Mouse (Mus musculus) heart, embryonic 15.5 days (tissue): Measurements from ENCODE around the gene Mrpl42. TPM values are rescaled to one million over a fixed set of nuclear protein-coding genes. Genes with fewer than 3 reads are reported as not detected.

Experiments used
- ATAC-seq: fragments of 200-750 bp; cut with Nextera tagmentation; replicated peaks from 2 replicates; pipeline ENCODE4 v1.8.0; 2017; ENCODE audit warnings: low read depth, moderate TSS enrichment; ENCODE audit not compliant: insufficient number of reproducible peaks, insufficient read depth, low FRiP score
- H3K27ac ChIP-seq: fragments of 300-500 bp; sonication (generic); 2 replicates; pipeline ENCODE4 v1.5.1; 2015; ENCODE audit warnings: mild to moderate bottlenecking, inconsistent platforms
- H3K27me3 ChIP-seq: fragments of 300-500 bp; sonication (generic); 2 replicates; pipeline ENCODE4 v1.6.1; 2015; ENCODE audit warnings: inconsistent platforms
- H3K36me3 ChIP-seq: fragments of 300-500 bp; sonication (generic); 2 replicates; pipeline ENCODE4 v1.6.1; 2015; ENCODE audit warnings: mild to moderate bottlenecking, inconsistent platforms
- H3K4me1 ChIP-seq: fragments of 300-500 bp; sonication (generic); replicated peaks from 2 replicates; pipeline ENCODE4 v1.6.1; 2015; ENCODE audit warnings: inconsistent platforms
- H3K4me2 ChIP-seq: fragments of 300-500 bp; sonication (generic); 2 replicates; pipeline ENCODE4 v1.6.1; 2015; ENCODE audit warnings: inconsistent platforms, mild to moderate bottlenecking, moderate library complexity
- H3K4me3 ChIP-seq: fragments of 300-500 bp; sonication (generic); 2 replicates; pipeline ENCODE4 v1.5.1; 2015; ENCODE audit warnings: mild to moderate bottlenecking, inconsistent platforms
- H3K9ac ChIP-seq: fragments of 300-500 bp; sonication (generic); 2 replicates; pipeline ENCODE4 v1.6.1; 2015; ENCODE audit warnings: mild to moderate bottlenecking, inconsistent platforms
- H3K9me3 ChIP-seq: fragments of 300-500 bp; sonication (generic); replicated peaks from 2 replicates; pipeline ENCODE4 v1.6.1; 2016; ENCODE audit warnings: inconsistent platforms
- WGBS: fragments of 180-500 bp; shearing (Covaris S2); methylation state at CpG from one replicate; pipeline ENCODE4 v1.1.7; 2015; ENCODE audit warnings: mixed read lengths; 5-methylcytosine and 5-hydroxymethylcytosine counted together
- polyA plus RNA-seq: library from polyadenylated mRNA; unstranded; fragments of >200 nt; fragmentation: Nextera tagmentation; extraction: Ambion mirVana; gene quantifications from 2 replicates; pipeline ENCODE4 v1.2.1, GENCODE M21; 2015

Mrpl42 gene
- polyA plus RNA-seq, 1 experiment from 2014 or later = 664 TPM

- peak within 1 kb of the TSS; percentile 94 for H3K4me3 ChIP-seq
- under 1% methylated on average over 78 of the region's 81 CpGs for WGBS
- H3K27me3 ChIP-seq = no peaks in the 10 kb centered on the region
- H3K4me1 ChIP-seq = peaks cover 10% of the 10 kb centered on the region
- H3K27ac ChIP-seq = peak within 1 kb of the TSS; percentile 99
- peak; percentile 96 for ATAC-seq
- peak within 1 kb of the TSS; percentile 67 for H3K4me2 ChIP-seq
- no peaks in the 10 kb centered on the region for H3K36me3 ChIP-seq
- no peaks in the 10 kb centered on the region for H3K9me3 ChIP-seq
- H3K9ac ChIP-seq = peak within 1 kb of the TSS; percentile 95
These were observed 13.0 kb upstream of the Mrpl42 start, which contains the start of gene Ube2n for GRCm38 (mm10) chr10:95514656-95515292. TSS of gene Ube2n (plus strand) at chr10:95515145.

- WGBS = 33% methylated on average over 15 of the region's 15 CpGs
- H3K27me3 ChIP-seq = no peaks in the 10 kb centered on the region
- H3K9ac ChIP-seq = peak overlapping the region; percentile 95
- peak overlapping the region; percentile 99 for H3K27ac ChIP-seq
- peaks cover 10% of the 10 kb centered on the region for H3K4me1 ChIP-seq
- ATAC-seq = no peak
- peak overlapping the region; percentile 94 for H3K4me3 ChIP-seq
- peak overlapping the region; percentile 62 for H3K4me2 ChIP-seq
- no peaks in the 10 kb centered on the region for H3K9me3 ChIP-seq
- H3K36me3 ChIP-seq = no peaks in the 10 kb centered on the region
These were observed 12.2 kb upstream of the Mrpl42 start for GRCm38 (mm10) chr10:95513768-95514556.

DNA sequence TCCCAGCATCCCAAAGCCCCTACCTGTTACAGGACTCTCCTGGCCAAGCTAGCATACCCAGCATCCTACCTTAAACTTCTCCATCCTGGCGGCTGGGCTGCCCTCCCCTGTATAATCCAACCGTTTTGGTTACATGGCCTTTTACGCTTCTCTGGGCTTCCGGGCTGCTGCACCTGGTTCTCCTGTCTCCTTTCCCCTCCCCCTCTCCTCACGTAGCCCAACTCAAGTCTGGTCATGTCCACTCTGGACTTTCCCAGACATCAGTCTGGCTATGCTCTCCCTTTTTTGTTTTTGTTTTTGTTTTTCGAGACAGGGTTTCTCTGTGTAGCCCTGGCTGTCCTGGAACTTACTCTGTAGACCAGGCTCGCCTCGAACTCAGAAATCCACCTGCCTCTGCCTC is 10.9 kb upstream of the Mrpl42 start:
- Histone ChIP-seq H3K9ac (no peak overlapping the region), H3K27me3 (no peaks in the 10 kb centered on the region), H3K27ac (no peak overlapping the region), H3K9me3 (no peaks in the 10 kb centered on the region), H3K36me3 (no peaks in the 10 kb centered on the region), H3K4me2 (no peak overlapping the region), H3K4me1 (peaks cover 10% of the 10 kb centered on the region), H3K4me3 (no peak overlapping the region)
- 81% methylated on average over 8 of the region's 8 CpGs for WGBS
- ATAC-seq = no peak

DNA sequence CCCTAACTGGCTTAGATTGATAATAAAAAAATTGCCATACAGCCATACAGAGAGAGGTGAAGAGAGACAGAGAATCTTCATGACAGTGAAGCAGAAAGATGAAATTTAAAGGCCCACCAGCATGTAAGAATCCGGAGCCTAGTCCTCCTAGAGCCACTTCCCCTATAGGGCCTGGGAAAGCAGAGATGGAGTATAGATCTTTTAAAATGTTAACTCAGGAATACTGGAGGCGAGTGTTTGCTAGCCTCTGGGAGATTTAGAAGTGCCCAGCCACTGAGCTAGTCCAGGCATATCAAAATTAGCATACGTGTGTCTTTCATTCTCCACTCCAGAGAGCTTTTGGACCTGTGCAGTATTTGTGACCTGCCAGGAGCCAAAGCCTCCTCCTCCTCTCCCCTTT is 7.5 kb upstream of the Mrpl42 start:
- Histone ChIP-seq H3K36me3 (no peaks in the 10 kb centered on the region), H3K4me2 (no peak overlapping the region), H3K9ac (no peak overlapping the region), H3K27ac (no peak overlapping the region), H3K9me3 (no peaks in the 10 kb centered on the region), H3K27me3 (no peaks in the 10 kb centered on the region), H3K4me3 (no peak overlapping the region), H3K4me1 (peaks cover 5% of the 10 kb centered on the region; the same call in 1 of the 2 replicates)
- 70% methylated on average over 3 of the region's 3 CpGs for WGBS
- ATAC-seq = no peak

GRCm38 (mm10) chr10:95508793-95509192 is 7.1 kb upstream of the Mrpl42 start:
- H3K4me2 ChIP-seq = no peak overlapping the region
- H3K36me3 ChIP-seq = no peaks in the 10 kb centered on the region
- ATAC-seq = no peak
- H3K4me1 ChIP-seq = peaks cover under 1% of the 10 kb centered on the region; the same call in 1 of the 2 replicates
- no peak overlapping the region for H3K4me3 ChIP-seq
- no peaks in the 10 kb centered on the region for H3K9me3 ChIP-seq
- WGBS = 71% methylated on average over 6 of the region's 6 CpGs
- no peaks in the 10 kb centered on the region for H3K27me3 ChIP-seq
- no peak overlapping the region for H3K9ac ChIP-seq
- no peak overlapping the region for H3K27ac ChIP-seq

- H3K27ac ChIP-seq = no peak overlapping the region
- ATAC-seq = no peak
- WGBS = 79% methylated on average over 8 of the region's 8 CpGs
- H3K27me3 ChIP-seq = no peaks in the 10 kb centered on the region
- no peaks in the 10 kb centered on the region for H3K36me3 ChIP-seq
- no peaks in the 10 kb centered on the region for H3K4me1 ChIP-seq
- no peak overlapping the region for H3K4me2 ChIP-seq
- H3K9me3 ChIP-seq = no peaks in the 10 kb centered on the region
- H3K4me3 ChIP-seq = no peak overlapping the region
- no peak overlapping the region for H3K9ac ChIP-seq
These were observed 6.4 kb upstream of the Mrpl42 start for GRCm38 (mm10) chr10:95508126-95508525.

GRCm38 (mm10) chr10:95504341-95504740 is 2.6 kb upstream of the Mrpl42 start:
- Histone ChIP-seq H3K36me3 (no peaks in the 10 kb centered on the region), H3K9me3 (no peaks in the 10 kb centered on the region), H3K27ac (no peak overlapping the region), H3K4me2 (no peak overlapping the region), H3K27me3 (no peaks in the 10 kb centered on the region), H3K4me1 (peaks cover 10% of the 10 kb centered on the region), H3K4me3 (no peak overlapping the region), H3K9ac (no peak overlapping the region)
- ATAC-seq = no peak
- WGBS = 20% methylated on average over 1 of the region's 1 CpGs

GRCm38 (mm10) chr10:95503443-95504235 is 1.9 kb upstream of the Mrpl42 start:
- Histone ChIP-seq H3K27me3 (no peaks in the 10 kb centered on the region), H3K27ac (no peak overlapping the region), H3K9ac (no peak overlapping the region), H3K4me3 (no peak overlapping the region), H3K4me2 (no peak overlapping the region), H3K4me1 (peaks cover 10% of the 10 kb centered on the region), H3K9me3 (no peaks in the 10 kb centered on the region), H3K36me3 (no peaks in the 10 kb centered on the region)
- 84% methylated on average over 14 of the region's 14 CpGs for WGBS
- ATAC-seq = no peak

DNA sequence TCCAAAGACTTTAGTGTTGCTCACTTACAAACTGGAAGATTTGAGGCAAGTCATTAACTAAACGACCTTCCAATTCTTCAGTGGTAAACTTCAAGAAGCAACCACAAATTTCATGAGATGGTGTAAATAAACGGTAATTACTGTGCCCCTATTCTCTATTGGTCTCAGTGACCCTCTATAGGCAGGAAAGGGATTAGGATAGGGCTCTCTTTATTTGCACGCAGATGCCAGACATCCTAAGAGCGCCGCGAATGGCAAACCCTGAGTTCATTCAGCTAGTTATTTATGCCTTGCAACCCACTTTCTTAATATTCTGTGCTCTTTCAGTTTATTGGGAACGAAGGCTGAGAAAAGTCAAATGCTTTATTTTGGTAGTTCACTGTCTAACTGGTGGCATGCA is 707 bp downstream of the Mrpl42 start:
- no peak for ATAC-seq
- WGBS = 2% methylated on average over 7 of the region's 7 CpGs
- Histone ChIP-seq H3K36me3 (peaks cover 14% of the 10 kb centered on the region), H3K4me3 (peak overlapping the region; percentile 69), H3K4me1 (peaks cover 10% of the 10 kb centered on the region), H3K4me2 (peak overlapping the region; percentile 73), H3K27me3 (no peaks in the 10 kb centered on the region), H3K9ac (peak overlapping the region; percentile 87), H3K9me3 (no peaks in the 10 kb centered on the region), H3K27ac (peak overlapping the region; percentile 91)

DNA sequence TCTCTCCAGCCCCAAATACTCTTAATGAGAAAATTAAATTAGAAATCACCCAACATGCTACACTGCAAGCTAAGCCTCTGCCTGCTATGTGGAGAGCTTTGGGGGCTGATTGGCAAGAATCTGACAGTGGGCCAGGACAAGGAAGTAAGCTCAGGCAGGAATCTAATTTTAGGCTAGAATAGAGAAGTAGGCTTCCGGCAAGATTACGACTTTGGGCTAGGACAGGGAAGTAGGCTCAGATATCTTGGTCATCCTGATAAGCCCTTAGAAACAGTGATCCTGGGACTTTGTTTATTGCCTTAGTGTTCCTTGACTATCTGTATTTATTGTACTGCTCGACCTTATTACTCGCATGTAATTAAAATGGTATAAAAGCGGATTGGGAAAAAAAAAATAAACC is 7.5 kb downstream of the Mrpl42 start:
- no peaks in the 10 kb centered on the region for H3K27me3 ChIP-seq
- no peak for ATAC-seq
- no peak overlapping the region for H3K4me2 ChIP-seq
- no peak overlapping the region for H3K27ac ChIP-seq
- 0 out of 2 replicates have a peak, but pooled peaks cover 4% of the 10 kb centered on the region for H3K9me3 ChIP-seq
- 84% methylated on average over 5 of the region's 5 CpGs for WGBS
- H3K9ac ChIP-seq = no peak overlapping the region
- H3K36me3 ChIP-seq = peaks cover 79% of the 10 kb centered on the region
- H3K4me3 ChIP-seq = no peak overlapping the region
- H3K4me1 ChIP-seq = no peaks in the 10 kb centered on the region

GRCm38 (mm10) chr10:95489653-95490052 is 12.1 kb downstream of the Mrpl42 start:
- no peak overlapping the region for H3K4me2 ChIP-seq
- no peaks in the 10 kb centered on the region for H3K27me3 ChIP-seq
- peaks cover 93% of the 10 kb centered on the region for H3K36me3 ChIP-seq
- 62% methylated on average over 2 of the region's 2 CpGs for WGBS
- no peaks in the 10 kb centered on the region for H3K4me1 ChIP-seq
- H3K4me3 ChIP-seq = no peak overlapping the region
- H3K27ac ChIP-seq = no peak overlapping the region
- 0 out of 2 replicates have a peak, but pooled peaks cover under 1% of the 10 kb centered on the region for H3K9me3 ChIP-seq
- no peak overlapping the region for H3K9ac ChIP-seq
- no peak for ATAC-seq
